In genomic region chr5:24237201-24237600, GRCm38 (mm10) we compare ENCODE assay signal across 24 mouse cellular contexts.
DNase-seq lines count a peak whose midpoint lies in the region; ATAC-seq and TF ChIP-seq lines count a peak whose summit lies in the region.
"Had no signal": no experiment of that assay in that cellular context is flagged by ENCODE, and none has a peak within 500 bp of the region (broad histone marks: within the 10 kb centered on the region; RNA-seq: fewer than 3 reads in every experiment).

No protein-coding gene starts in this region.

- H3K9me3 ChIP-seq in forebrain, embryonic 15.5 days: no peaks in the 10 kb centered on the region
- H3K9me3 ChIP-seq in forebrain, embryonic 11.5 days (ENCODE audit: control insufficient read depth, low read length): no peaks in the 10 kb centered on the region
- H3K9me3 ChIP-seq: embryonic facial prominence, embryonic 15.5 days; forebrain, embryonic 10.5 days; heart, embryonic 15.5 days; hindbrain, embryonic 13.5 days had no signal

- H3K36me3 ChIP-seq in forebrain, embryonic 15.5 days: no peaks in the 10 kb centered on the region
- H3K36me3 ChIP-seq in forebrain, embryonic 11.5 days (ENCODE audit: control insufficient read depth, insufficient read depth, low read length): no peaks in the 10 kb centered on the region
- H3K36me3 ChIP-seq: embryonic facial prominence, embryonic 15.5 days; forebrain, embryonic 10.5 days; heart, embryonic 15.5 days; hindbrain, embryonic 13.5 days had no signal

- no peak for ATAC-seq in forebrain, embryonic 15.5 days (replicated peaks)
- no peak for ATAC-seq in forebrain, embryonic 11.5 days (replicated peaks; ENCODE audit: low FRiP score)
- ATAC-seq: forebrain, embryonic 16.5 days; hindbrain, postnatal 0 days had no signal

- intact Hi-C loops in left cerebral cortex, postnatal 4 days (cut with DNase I): no loop called here
- intact Hi-C loops in left cerebral cortex, adult 2 months (cut with DNase I): no loop called here

- no peaks in the 10 kb centered on the region for H3K27me3 ChIP-seq in cerebellum, adult 2 months (ENCODE audit: control insufficient read depth, insufficient read depth, low read length)
- H3K27me3 ChIP-seq in forebrain, embryonic 15.5 days: no peaks in the 10 kb centered on the region
- no peaks in the 10 kb centered on the region for H3K27me3 ChIP-seq in forebrain, embryonic 11.5 days (ENCODE audit: control insufficient read depth, insufficient read depth, low read length)
- H3K27me3 ChIP-seq: embryonic facial prominence, embryonic 15.5 days; heart, embryonic 15.5 days; hindbrain, embryonic 13.5 days had no signal

- H3K4me1 ChIP-seq in cerebellum, adult 2 months (ENCODE audit: control insufficient read depth, insufficient read depth, low read length): no peaks in the 10 kb centered on the region
- no peaks in the 10 kb centered on the region for H3K4me1 ChIP-seq in forebrain, embryonic 15.5 days
- H3K4me1 ChIP-seq in forebrain, embryonic 11.5 days (replicated peaks; ENCODE audit: control insufficient read depth, insufficient read depth, low read length): no peaks in the 10 kb centered on the region
- H3K4me1 ChIP-seq: embryonic facial prominence, embryonic 15.5 days; forebrain, embryonic 10.5 days; heart, embryonic 15.5 days; hindbrain, embryonic 13.5 days had no signal

- no peak overlapping the region for H3K9ac ChIP-seq in forebrain, embryonic 15.5 days (replicated peaks)
- no peak overlapping the region for H3K9ac ChIP-seq in forebrain, embryonic 11.5 days (ENCODE audit: low read length)
- H3K9ac ChIP-seq: embryonic facial prominence, embryonic 15.5 days; heart, embryonic 15.5 days; hindbrain, embryonic 13.5 days had no signal

- H3K4me2 ChIP-seq in forebrain, embryonic 15.5 days (replicated peaks): no peak overlapping the region
- no peak overlapping the region for H3K4me2 ChIP-seq in forebrain, embryonic 11.5 days (ENCODE audit: low read depth, low read length, severe bottlenecking)
- H3K4me2 ChIP-seq: embryonic facial prominence, embryonic 15.5 days; heart, embryonic 11.5 days; heart, embryonic 15.5 days; hindbrain, embryonic 13.5 days had no signal

- peak; percentile 29 for DNase-seq in left cerebral cortex, postnatal 4 days
- DNase-seq in left cerebral cortex, adult 2 months (ENCODE audit: extremely low spot score in 1 of 2, low spot score in 2 of 2): no peak
- DNase-seq in cerebellum, adult 2 months: peak; percentile 34 to 58
- peak; percentile 71 to 74 for DNase-seq in cerebellum, postnatal 10 days
- no peak for DNase-seq in adrenal gland, postnatal 25 days
- DNase-seq in spleen, postnatal 4 days (ENCODE audit: low spot score in 2 of 2): no peak
- DNase-seq in forebrain, embryonic 11.5 days (ENCODE audit: low spot score): no peak
- DNase-seq: adrenal gland, adult 2 months; adrenal gland, postnatal 36 days; embryo, embryonic 11 days; gastrocnemius, postnatal 36 days; heart, adult 18-20 months; heart, postnatal 14 days; kidney, adult 11 months; kidney, adult 9 months had no signal

- TF ChIP-seq POLR2A in cerebellum, adult 2 months (IDR thresholded peaks at IDR 0.05; ENCODE audit: borderline replicate concordance, insufficient read depth, low read length): no peak

- TF ChIP-seq CTCF in left cerebral cortex, adult 2 months (IDR thresholded peaks at IDR 0.05): no peak
- TF ChIP-seq CTCF in cerebellum, adult 2 months (IDR thresholded peaks at IDR 0.05; ENCODE audit: borderline replicate concordance, insufficient read depth, low read depth, low read length): no peak

- no peak overlapping the region for H3K4me3 ChIP-seq in left cerebral cortex, adult 2 months
- no peak overlapping the region for H3K4me3 ChIP-seq in cerebellum, adult 2 months (replicated peaks; ENCODE audit: insufficient read depth, low read depth, low read length)
- H3K4me3 ChIP-seq in forebrain, embryonic 15.5 days: no peak overlapping the region
- no peak overlapping the region for H3K4me3 ChIP-seq in forebrain, embryonic 11.5 days (ENCODE audit: low read depth, low read length)
- H3K4me3 ChIP-seq: embryonic facial prominence, embryonic 15.5 days; erythroblast, embryonic 14.5 days; forebrain, embryonic 10.5 days; heart, embryonic 15.5 days; hindbrain, embryonic 13.5 days had no signal

- WGBS in cerebellum, adult 2 months: 18% methylated on average over 3 of the region's 3 CpGs
- 90% methylated on average over 3 of the region's 3 CpGs for WGBS in forebrain, embryonic 15.5 days
- WGBS in forebrain, embryonic 11.5 days: 89% methylated on average over 3 of the region's 3 CpGs

- H3K27ac ChIP-seq in left cerebral cortex, adult 2 months: no peak overlapping the region
- H3K27ac ChIP-seq in cerebellum, adult 2 months (ENCODE audit: insufficient read depth, low read length): no peak overlapping the region
- H3K27ac ChIP-seq in forebrain, embryonic 15.5 days (replicated peaks): no peak overlapping the region
- H3K27ac ChIP-seq in forebrain, embryonic 11.5 days (ENCODE audit: low read depth, low read length): no peak overlapping the region
- H3K27ac ChIP-seq: embryonic facial prominence, embryonic 15.5 days; forebrain, embryonic 10.5 days; heart, embryonic 15.5 days; hindbrain, embryonic 13.5 days; hindbrain, postnatal 0 days had no signal

Comparison
In these comparisons a context has a peak if more than half of its experiments do, and no peak if none do; other contexts are left out.
1. DNase-seq: peak in left cerebral cortex, postnatal 4 days (single experiment), cerebellum, adult 2 months (2 of 2) and cerebellum, postnatal 10 days (2 of 2); none in left cerebral cortex, adult 2 months (0 of 2), adrenal gland, postnatal 25 days (single experiment), spleen, postnatal 4 days (0 of 2) and forebrain, embryonic 11.5 days (single experiment).